Mouse (Mus musculus) ES-E14 (cell line): Measurements from ENCODE around the gene Dbh.

Experiments
- HCFC1 ChIP-seq: IDR thresholded peaks from 2 replicates; pipeline ENCODE4 v1.6.1; 2012; ENCODE audit warnings: low read length, inconsistent platforms, borderline replicate concordance; ENCODE audit not compliant: insufficient read depth
- MAFK ChIP-seq: IDR thresholded peaks from 2 replicates; pipeline ENCODE4 v1.6.1; 2014; ENCODE audit warnings: mild to moderate bottlenecking, low read depth, low read length, inconsistent platforms; ENCODE audit not compliant: insufficient read depth

- no peak for TF ChIP-seq MAFK
- no peak for TF ChIP-seq HCFC1
Observed at GRCm38 (mm10) chr2:27211966-27212893, 47.2 kb downstream of the Dbh start.
